Mouse (Mus musculus): ENCODE measurements around the gene Fzd2. TPM values are rescaled to one million over a fixed set of nuclear protein-coding genes. Genes with fewer than 3 reads are reported as not detected.

The Fzd2 gene
- total and polyA plus RNA-seq, 3 experiments = not detected

- no peaks in the 10 kb centered on the region for H3K9me3 ChIP-seq (replicated peaks; ENCODE audit: insufficient read depth, low read length)
- H3K4me1 ChIP-seq (ENCODE audit: control insufficient read depth in 1 of 2, insufficient read depth in 2 of 2, low read length in 2 of 2) = no peaks in the 10 kb centered on the region
- H3K27ac ChIP-seq (ENCODE audit: control insufficient read depth, low read depth, low read length) = no peak overlapping the region
- H3K36me3 ChIP-seq (ENCODE audit: control insufficient read depth in 1 of 2, insufficient read depth in 2 of 2, low read length in 2 of 2) = no peaks in the 10 kb centered on the region
- H3K9ac ChIP-seq (ENCODE audit: control insufficient read depth, low read depth, low read length, poor library complexity, severe bottlenecking) = no peak overlapping the region
- no peak overlapping the region for H3K4me3 ChIP-seq (ENCODE audit: control insufficient read depth in 1 of 2, insufficient read depth in 1 of 2, low read depth in 2 of 2, low read length in 2 of 2)
- peak; percentile 21 for DNase-seq (ENCODE audit: low read depth, low spot score)
- TF ChIP-seq ELF1 (IDR thresholded peaks at IDR 0.05; ENCODE audit: low read depth, low read length) = no peak
- TF ChIP-seq POLR2A (IDR thresholded peaks at IDR 0.05; ENCODE audit: control insufficient read depth in 1 of 2, insufficient read depth in 1 of 2, low read depth in 1 of 2, low read length in 2 of 2, poor library complexity in 1 of 2) = no peak
- TF ChIP-seq SMC3 (IDR thresholded peaks at IDR 0.05; ENCODE audit: low read depth, low read length) = no peak
- no peak for TF ChIP-seq TCF12 (IDR thresholded peaks at IDR 0.05; ENCODE audit: low read depth, low read length)
- no peak for TF ChIP-seq KAT2A (conservative IDR thresholded peaks at IDR 0.05; ENCODE audit: low read depth, low read length)
- TF ChIP-seq ZC3H11A (IDR thresholded peaks at IDR 0.05; ENCODE audit: low read depth, low read length) = no peak
- no peak for TF ChIP-seq ZMIZ1 (IDR thresholded peaks at IDR 0.05; ENCODE audit: low read depth, low read length)
- H3K79me2 ChIP-seq (ENCODE audit: control insufficient read depth, insufficient read depth, low read length, poor library complexity) = no peaks in the 10 kb centered on the region
- H3K27me3 ChIP-seq (ENCODE audit: control insufficient read depth in 1 of 2, insufficient read depth in 2 of 2, low read length in 2 of 2) = peaks cover 15 to 20% of the 10 kb centered on the region in 2 experiments
These were observed 7.1 kb downstream of the Fzd2 start for GRCm38 (mm10) chr11:102611317-102611705.

GRCm38 (mm10) chr11:102619449-102619848, 15.3 kb downstream of the Fzd2 start:
- no peak overlapping the region for H3K9ac ChIP-seq (ENCODE audit: control insufficient read depth, low read depth, low read length, poor library complexity, severe bottlenecking)
- no peaks in the 10 kb centered on the region for H3K36me3 ChIP-seq (ENCODE audit: control insufficient read depth in 1 of 2, insufficient read depth in 2 of 2, low read length in 2 of 2)
- H3K4me1 ChIP-seq (ENCODE audit: control insufficient read depth in 1 of 2, insufficient read depth in 2 of 2, low read length in 2 of 2) = no peaks in the 10 kb centered on the region
- H3K4me3 ChIP-seq (ENCODE audit: control insufficient read depth in 1 of 2, insufficient read depth in 1 of 2, low read depth in 2 of 2, low read length in 2 of 2) = no peak overlapping the region
- H3K79me2 ChIP-seq (ENCODE audit: control insufficient read depth, insufficient read depth, low read length, poor library complexity) = no peaks in the 10 kb centered on the region
- peak; percentile 46 for DNase-seq (ENCODE audit: low read depth, low spot score)
- peaks cover 4 to 10% of the 10 kb centered on the region in 2 experiments for H3K27me3 ChIP-seq (ENCODE audit: control insufficient read depth in 1 of 2, insufficient read depth in 2 of 2, low read length in 2 of 2)
- no peaks in the 10 kb centered on the region for H3K9me3 ChIP-seq (replicated peaks; ENCODE audit: insufficient read depth, low read length)
- no peak overlapping the region for H3K27ac ChIP-seq (ENCODE audit: control insufficient read depth, low read depth, low read length)
- TF ChIP-seq SMC3 (IDR thresholded peaks at IDR 0.05; ENCODE audit: low read depth, low read length) (0 out of 2 replicates have a peak, but pooled peaks have one; percentile 4), E2F4 (IDR thresholded peaks at IDR 0.05; ENCODE audit: borderline replicate concordance, low read depth, low read length) (no peak), GABPA (IDR thresholded peaks at IDR 0.05; ENCODE audit: low read depth, low read length) (no peak), MEF2A (IDR thresholded peaks at IDR 0.05; ENCODE audit: extremely low read depth, insufficient replicate concordance, low read depth, low read length, poor library complexity, severe bottlenecking) (no peak), RAD21 (IDR thresholded peaks at IDR 0.05; ENCODE audit: low read depth, low read length) (peak; percentile 25), POLR2A (IDR thresholded peaks at IDR 0.05; ENCODE audit: control insufficient read depth in 1 of 2, insufficient read depth in 1 of 2, low read depth in 1 of 2, low read length in 2 of 2, poor library complexity in 1 of 2) (no peak), CTCF (IDR thresholded peaks at IDR 0.05 in 2 of 3, conservative IDR thresholded peaks at IDR 0.05 in 1 of 3; ENCODE audit: control insufficient read depth in 1 of 3, insufficient read depth in 1 of 3, low read depth in 2 of 3, low read length in 3 of 3, poor library complexity in 1 of 3, severe bottlenecking in 1 of 3) (peak; percentile 48 to 61 (median 50)), ELF1 (IDR thresholded peaks at IDR 0.05; ENCODE audit: low read depth, low read length) (no peak), KAT2A (conservative IDR thresholded peaks at IDR 0.05; ENCODE audit: low read depth, low read length) (no peak), SIN3A (IDR thresholded peaks at IDR 0.05; ENCODE audit: low read length) (no peak), GATA1 (IDR thresholded peaks at IDR 0.05; ENCODE audit: low read depth, low read length) (no peak)

Data from MEL (cell line).